Mouse (Mus musculus): ENCODE measurements around the gene Cyp3a13.
"Not testable (repeated sequence)": the region's sequence is repeated elsewhere in the genome, so short reads cannot be mapped to it uniquely, and the experiment has no call there.

DNA sequence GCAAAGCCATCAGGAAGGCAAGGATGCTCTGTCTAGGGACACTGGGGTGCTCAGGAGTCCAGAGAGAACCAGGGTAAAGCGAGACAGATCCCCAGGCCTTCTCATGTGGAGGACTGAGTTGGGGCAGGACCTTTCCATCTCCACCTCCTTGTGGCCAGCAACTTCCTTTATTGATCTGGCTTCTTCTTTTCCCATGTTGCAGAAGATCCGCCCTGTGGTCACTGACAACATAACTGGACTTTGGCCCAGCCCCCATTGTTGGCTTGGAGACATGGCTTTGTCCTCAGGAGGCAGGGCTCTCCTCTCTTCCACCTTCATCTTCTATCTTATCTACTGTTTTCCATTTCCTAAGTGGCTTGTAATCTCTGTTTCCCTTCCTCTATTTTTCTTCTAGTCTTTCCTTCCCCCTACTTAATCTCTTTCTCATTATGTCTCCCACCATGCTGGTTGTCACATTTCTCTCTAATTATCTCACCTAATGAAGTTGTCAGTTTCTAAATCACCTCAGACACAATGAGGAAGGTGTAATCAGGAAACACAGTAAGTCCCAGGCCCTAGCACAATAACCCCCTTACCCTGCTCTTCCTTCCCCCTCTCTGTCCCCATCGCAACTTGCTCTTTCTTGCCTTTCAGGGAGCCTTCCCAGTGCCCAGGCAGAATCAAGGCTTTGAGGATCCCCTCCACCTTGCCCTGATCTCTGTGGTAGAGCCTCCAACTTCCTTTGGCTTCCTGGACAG lies 49.6 kb downstream of the Cyp3a13 start, which contains the start of gene Pilrb2:
- TF ChIP-seq CTCF, EP300 (IDR thresholded peaks at IDR 0.05; ENCODE audit: low read depth): not testable (repeated sequence)
